Mouse (Mus musculus) thymus, adult 18-20 months (tissue): ENCODE measurements around the gene Anp32e.
A peak's percentile ranks its signal among the peaks of the same experiment; 100 is the strongest.
"Not testable (repeated sequence)": the region's sequence is repeated elsewhere in the genome, so short reads cannot be mapped to it uniquely, and the experiment has no call there.

Source experiments
- DNase-seq, 2 experiments: peaks; one replicate each; pipeline ENCODE4 v3.0.0; 2022; ENCODE audit warnings: mixed read lengths in 2 of 2

Anp32e gene

GRCm38 (mm10) chr3:95977587-95977986, 48.5 kb downstream of the Anp32e start:
- DNase-seq, result not testable (repeated sequence)

- DNase-seq, result no peak
Measured at GRCm38 (mm10) chr3:95978265-95978664, 49.2 kb downstream of the Anp32e start.

GRCm38 (mm10) chr3:95980276-95980970, 51.4 kb downstream of the Anp32e start:
- no peak for DNase-seq

GRCm38 (mm10) chr3:95982129-95982528, 53.1 kb downstream of the Anp32e start:
- DNase-seq, result no peak

GRCm38 (mm10) chr3:95985209-95986000, 56.4 kb downstream of the Anp32e start:
- DNase-seq, result no peak

GRCm38 (mm10) chr3:95986001-95986622, 57.1 kb downstream of the Anp32e start:
- DNase-seq, result no peak

- DNase-seq, result no peak
Measured at GRCm38 (mm10) chr3:95986984-95987383, 57.9 kb downstream of the Anp32e start.

GRCm38 (mm10) chr3:95987386-95988110, 58.5 kb downstream of the Anp32e start:
- DNase-seq, result no peak

- no peak for DNase-seq
Measured at GRCm38 (mm10) chr3:95988138-95988537, 59.1 kb downstream of the Anp32e start.

GRCm38 (mm10) chr3:95988969-95989368, 59.9 kb downstream of the Anp32e start:
- DNase-seq, result no peak

GRCm38 (mm10) chr3:95990413-95990941, 61.4 kb downstream of the Anp32e start:
- no peak for DNase-seq

- no peak for DNase-seq
Measured at GRCm38 (mm10) chr3:95992990-95993603, 64.1 kb downstream of the Anp32e start.

- no peak for DNase-seq
Measured at GRCm38 (mm10) chr3:95993881-95994280, 64.8 kb downstream of the Anp32e start.

GRCm38 (mm10) chr3:95994381-95994846, 65.4 kb downstream of the Anp32e start:
- DNase-seq, result no peak

- peak in 1 of 2 experiments; percentile 30 for DNase-seq
Measured at GRCm38 (mm10) chr3:95994975-95995801, 66.1 kb downstream of the Anp32e start.

GRCm38 (mm10) chr3:95995802-95996428, 66.9 kb downstream of the Anp32e start, which contains the start of gene Plekho1:
Gene Plekho1 (minus strand): TSS chr3:95996001.
- DNase-seq, result peak; percentile 32 to 35

- DNase-seq, result no peak
Measured at GRCm38 (mm10) chr3:95996451-95997073, 67.5 kb downstream of the Anp32e start.
